Mouse (Mus musculus) MEL (cell line): ENCODE data around the gene Acot3. TPM values are rescaled to one million over a fixed set of nuclear protein-coding genes. Genes with fewer than 3 reads are reported as not detected.

Experiments used
- DNase-seq: peaks from one replicate; pipeline ENCODE4 v3.0.0; 2011; ENCODE audit warnings: low read depth, low spot score
- H3K27ac ChIP-seq: 2 replicates; pipeline ENCODE4 v1.5.1; 2012; ENCODE audit warnings: low read depth, mild to moderate bottlenecking, control low read depth, low read length, moderate library complexity; ENCODE audit not compliant: control insufficient read depth
- H3K27me3 ChIP-seq, 2 experiments: fragments of 150-350 bp in 1 of 2; sonication (generic) in 1 of 2; 2 replicates each; pipeline ENCODE4 v1.6.1; 2012; ENCODE audit warnings: low read length in 2 of 2, mild to moderate bottlenecking in 2 of 2, improper control_type of control experiment in 1 of 2, moderate library complexity in 1 of 2; ENCODE audit not compliant: insufficient read depth in 2 of 2, control insufficient read depth in 1 of 2
- H3K36me3 ChIP-seq, 2 experiments: 2 replicates each; pipeline ENCODE4 v1.6.1; 2012 to 2014; ENCODE audit warnings: low read length in 2 of 2, improper control_type of control experiment in 1 of 2, inconsistent platforms in 1 of 2, mild to moderate bottlenecking in 1 of 2; ENCODE audit not compliant: insufficient read depth in 2 of 2, control insufficient read depth in 1 of 2
- H3K4me1 ChIP-seq, 2 experiments: fragments of 150-350 bp in 1 of 2; sonication (generic) in 1 of 2; 2 replicates each; pipeline ENCODE4 v1.6.1; 2012; ENCODE audit warnings: low read length in 2 of 2, improper control_type of control experiment in 1 of 2, mild to moderate bottlenecking in 1 of 2; ENCODE audit not compliant: insufficient read depth in 2 of 2, control insufficient read depth in 1 of 2
- H3K4me3 ChIP-seq, 2 experiments: fragments of 150-350 bp in 1 of 2; sonication (generic) in 1 of 2; 2 replicates each; pipeline ENCODE4 v1.5.1; 2012; ENCODE audit warnings: low read depth in 2 of 2, low read length in 2 of 2, mild to moderate bottlenecking in 2 of 2, moderate library complexity in 2 of 2, control low read depth in 1 of 2, improper control_type of control experiment in 1 of 2; ENCODE audit not compliant: control insufficient read depth in 1 of 2, insufficient read depth in 1 of 2
- H3K79me2 ChIP-seq: 2 replicates; pipeline ENCODE4 v1.6.1; 2012; ENCODE audit warnings: mild to moderate bottlenecking, low read length, moderate library complexity; ENCODE audit not compliant: control insufficient read depth, poor library complexity, insufficient read depth
- H3K9ac ChIP-seq: 2 replicates; pipeline ENCODE4 v1.6.1; 2012; ENCODE audit warnings: low read depth, mild to moderate bottlenecking, control low read depth, low read length, moderate library complexity; ENCODE audit not compliant: control insufficient read depth, poor library complexity, severe bottlenecking
- H3K9me3 ChIP-seq: fragments of 150-350 bp; sonication (generic); replicated peaks from 2 replicates; pipeline ENCODE4 v1.6.1; 2012; ENCODE audit warnings: mild to moderate bottlenecking, low read length, improper control_type of control experiment, moderate library complexity; ENCODE audit not compliant: insufficient read depth
- CTCF ChIP-seq, 3 experiments: IDR thresholded peaks in 2 of 3; conservative IDR thresholded peaks in 1 of 3; 2 replicates each; pipeline ENCODE4 v1.5.1; 2011 to 2012; ENCODE audit warnings: low read length in 3 of 3, low read depth in 2 of 3, mild to moderate bottlenecking in 2 of 3, improper control_type of control experiment in 1 of 3, inconsistent platforms in 1 of 3, mixed read lengths in 1 of 3, moderate library complexity in 1 of 3; ENCODE audit not compliant: control insufficient read depth in 1 of 3, insufficient read depth in 1 of 3, poor library complexity in 1 of 3, severe bottlenecking in 1 of 3
- E2F4 ChIP-seq: IDR thresholded peaks from 2 replicates; pipeline ENCODE4 v1.6.1; 2011; ENCODE audit warnings: low read depth, low read length, improper control_type of control experiment, borderline replicate concordance
- ELF1 ChIP-seq: IDR thresholded peaks from 2 replicates; pipeline ENCODE4 v1.6.1; 2014; ENCODE audit warnings: low read depth, mild to moderate bottlenecking, inconsistent platforms, low read length, improper control_type of control experiment, moderate library complexity
- GABPA ChIP-seq: IDR thresholded peaks from 2 replicates; pipeline ENCODE4 v1.6.1; 2012; ENCODE audit warnings: low read depth, mild to moderate bottlenecking, inconsistent platforms, low read length, improper control_type of control experiment, moderate library complexity
- GATA1 ChIP-seq: IDR thresholded peaks from 2 replicates; pipeline ENCODE4 v1.6.1; 2011; ENCODE audit warnings: low read depth, low read length, improper control_type of control experiment
- HCFC1 ChIP-seq: IDR thresholded peaks from 2 replicates; pipeline ENCODE4 v1.6.1; 2012; ENCODE audit warnings: low read depth, mild to moderate bottlenecking, inconsistent platforms, low read length, improper control_type of control experiment, moderate library complexity
- JUND ChIP-seq: IDR thresholded peaks from 2 replicates; pipeline ENCODE4 v1.6.1; 2011; ENCODE audit warnings: low read depth, mild to moderate bottlenecking, improper control_type of control experiment, low read length
- MEF2A ChIP-seq: IDR thresholded peaks from 2 replicates; pipeline ENCODE4 v1.6.1; 2014; ENCODE audit warnings: low read depth, mild to moderate bottlenecking, inconsistent platforms, low read length, improper control_type of control experiment; ENCODE audit not compliant: poor library complexity, insufficient replicate concordance, severe bottlenecking; ENCODE audit errors: extremely low read depth
- MXI1 ChIP-seq: IDR thresholded peaks from 2 replicates; pipeline ENCODE4 v1.6.1; 2011; ENCODE audit warnings: mild to moderate bottlenecking, low read depth, low read length, improper control_type of control experiment
- MYB ChIP-seq: IDR thresholded peaks from 2 replicates; pipeline ENCODE4 v1.6.1; 2011; ENCODE audit warnings: mild to moderate bottlenecking, low read depth, low read length, improper control_type of control experiment
- MYC ChIP-seq: IDR thresholded peaks from 2 replicates; pipeline ENCODE4 v1.6.1; 2011; ENCODE audit warnings: low read depth, mild to moderate bottlenecking, low read length, improper control_type of control experiment, moderate library complexity
- POLR2A ChIP-seq, 2 experiments: IDR thresholded peaks; 2 replicates each; pipeline ENCODE4 v1.6.1; 2011 to 2012; ENCODE audit warnings: low read length in 2 of 2, mild to moderate bottlenecking in 2 of 2, control low read depth in 1 of 2, improper control_type of control experiment in 1 of 2, low read depth in 1 of 2, moderate library complexity in 1 of 2; ENCODE audit not compliant: control insufficient read depth in 1 of 2, insufficient read depth in 1 of 2, poor library complexity in 1 of 2
- RAD21 ChIP-seq: IDR thresholded peaks from 2 replicates; pipeline ENCODE4 v1.6.1; 2011; ENCODE audit warnings: mild to moderate bottlenecking, low read depth, low read length, improper control_type of control experiment
- RCOR1 ChIP-seq: IDR thresholded peaks from 2 replicates; pipeline ENCODE4 v1.6.1; 2012; ENCODE audit warnings: low read depth, mild to moderate bottlenecking, inconsistent platforms, low read length, improper control_type of control experiment
- SIN3A ChIP-seq: IDR thresholded peaks from 2 replicates; pipeline ENCODE4 v1.6.1; 2012; ENCODE audit warnings: low read length, improper control_type of control experiment, inconsistent platforms
- SMC3 ChIP-seq: IDR thresholded peaks from 2 replicates; pipeline ENCODE4 v1.6.1; 2011; ENCODE audit warnings: low read depth, low read length, improper control_type of control experiment
- TAL1 ChIP-seq: IDR thresholded peaks from 2 replicates; pipeline ENCODE4 v1.6.1; 2012; ENCODE audit warnings: mild to moderate bottlenecking, inconsistent platforms, low read length, moderate library complexity, mixed read lengths
- TCF12 ChIP-seq: IDR thresholded peaks from 2 replicates; pipeline ENCODE4 v1.6.1; 2014; ENCODE audit warnings: low read depth, mild to moderate bottlenecking, inconsistent platforms, low read length, improper control_type of control experiment, moderate library complexity
- USF1 ChIP-seq: IDR thresholded peaks from 2 replicates; pipeline ENCODE4 v1.6.1; 2014; ENCODE audit warnings: low read depth, mild to moderate bottlenecking, inconsistent platforms, low read length, improper control_type of control experiment, moderate library complexity
- ZC3H11A ChIP-seq: IDR thresholded peaks from 2 replicates; pipeline ENCODE4 v1.6.1; 2012; ENCODE audit warnings: low read depth, mild to moderate bottlenecking, inconsistent platforms, low read length, improper control_type of control experiment
- polyA plus RNA-seq, 2 experiments: library from polyadenylated mRNA; stranded (reverse) in 1 of 2; unstranded in 1 of 2; fragments of >175 nt in 1 of 2; fragments of >200 nt in 1 of 2; gene quantifications; 2 replicates each; pipeline versions ENCODE4 v1.2.1 to v1.2.4; 2012; ENCODE audit warnings: low replicate concordance in 2 of 2, low read depth in 1 of 2; ENCODE audit not compliant: insufficient read length in 2 of 2, insufficient read depth in 1 of 2, missing spikeins in 1 of 2
- total RNA-seq: library from RNA; depleted of rRNA; stranded (reverse); fragments of 300-350 nt; gene quantifications from 2 replicates; pipeline ENCODE4 v1.2.3, GENCODE M21; 2012

Acot3 gene
- total and polyA plus RNA-seq, 3 experiments = not detected

GRCm38 (mm10) chr12:84101493-84101845, 49.5 kb downstream of the Acot3 start:
- Histone ChIP-seq H3K36me3 (peaks cover 0 to 19% of the 10 kb centered on the region in 2 experiments; a peak in 2 of 4 replicates), H3K4me1 (peaks cover 6 to 10% of the 10 kb centered on the region in 2 experiments), H3K27me3 (no peaks in the 10 kb centered on the region), H3K9me3 (no peaks in the 10 kb centered on the region), H3K4me3 (peak overlapping the region; percentile 68 to 80), H3K79me2 (peaks cover 2% of the 10 kb centered on the region; the same call in 1 of the 2 replicates), H3K27ac (0 out of 2 replicates have a peak overlapping the region, but pooled peaks have one; percentile 4), H3K9ac (peak overlapping the region; percentile 85)
- DNase-seq = peak; percentile 55
- no peak for TF ChIP-seq MXI1

GRCm38 (mm10) chr12:84107012-84107411, 55.1 kb downstream of the Acot3 start:
- H3K9ac ChIP-seq = no peak overlapping the region
- TF ChIP-seq JUND (no peak), RAD21 (no peak), E2F4 (no peak), ELF1 (no peak), ZC3H11A (no peak), GABPA (no peak), TCF12 (no peak), MYC (no peak), MXI1 (no peak), POLR2A (IDR thresholded peaks at IDR 0.05; ENCODE audit: control insufficient read depth in 1 of 2, insufficient read depth in 1 of 2, low read depth in 1 of 2, low read length in 2 of 2, poor library complexity in 1 of 2) (no peak), TAL1 (no peak), SMC3 (no peak)
- TF ChIP-seq, all 39 proteins: peak for 0
- Histone ChIP-seq H3K4me3 (no peak overlapping the region), H3K4me1 (no peaks in the 10 kb centered on the region; a peak in 1 of 4 replicates), H3K79me2 (no peaks in the 10 kb centered on the region), H3K27me3 (no peaks in the 10 kb centered on the region), H3K9me3 (no peaks in the 10 kb centered on the region), H3K36me3 (0 out of 4 replicates have a peak, but pooled peaks cover 0 to 2% of the 10 kb centered on the region in 2 experiments), H3K27ac (no peak overlapping the region)
- no peak for DNase-seq

GRCm38 (mm10) chr12:84107692-84108091, 55.7 kb downstream of the Acot3 start:
- no peaks in the 10 kb centered on the region; a peak in 1 of 4 replicates for H3K4me1 ChIP-seq
- H3K27me3 ChIP-seq = no peaks in the 10 kb centered on the region
- no peak for TF ChIP-seq GATA1
- TF ChIP-seq SIN3A = no peak
- no peak for TF ChIP-seq MYB
- TF ChIP-seq USF1 = no peak
- TF ChIP-seq MEF2A = no peak
- no peak for TF ChIP-seq CTCF (IDR thresholded peaks at IDR 0.05 in 2 of 3, conservative IDR thresholded peaks at IDR 0.05 in 1 of 3; ENCODE audit: control insufficient read depth in 1 of 3, insufficient read depth in 1 of 3, low read depth in 2 of 3, low read length in 3 of 3, poor library complexity in 1 of 3, severe bottlenecking in 1 of 3)
- no peak for TF ChIP-seq MYC
- TF ChIP-seq RCOR1 = no peak
- TF ChIP-seq ZC3H11A = no peak
- TF ChIP-seq HCFC1 = no peak
- no peak overlapping the region for H3K9ac ChIP-seq
- peak; percentile 67 for DNase-seq
- H3K9me3 ChIP-seq = no peaks in the 10 kb centered on the region
- H3K36me3 ChIP-seq = 0 out of 4 replicates have a peak, but pooled peaks cover 0 to 2% of the 10 kb centered on the region in 2 experiments
- no peak overlapping the region for H3K27ac ChIP-seq
- H3K79me2 ChIP-seq = no peaks in the 10 kb centered on the region
- H3K4me3 ChIP-seq = no peak overlapping the region
